ENCODE assay signal across 28 mouse cellular contexts in genomic region chrX:105773281-105773680, GRCm38 (mm10). TPM values are rescaled to one million over a fixed set of nuclear protein-coding genes. Genes with fewer than 3 reads are reported as not detected.
A peak's percentile ranks its signal among the peaks of the same experiment; 100 is the strongest.
DNase-seq lines count a peak whose midpoint lies in the region; ATAC-seq and TF ChIP-seq lines count a peak whose summit lies in the region.
"Had no signal": no experiment of that assay in that cellular context is flagged by ENCODE, and none has a peak within 500 bp of the region (broad histone marks: within the 10 kb centered on the region; RNA-seq: fewer than 3 reads in every experiment).

No protein-coding gene starts in this region.

- no peak overlapping the region for H3K4me2 ChIP-seq in heart, embryonic 12.5 days
- no peak overlapping the region for H3K4me2 ChIP-seq in heart, embryonic 14.5 days (ENCODE audit: low read length)
- H3K4me2 ChIP-seq in intestine, embryonic 14.5 days (ENCODE audit: low read length): no peak overlapping the region
- H3K4me2 ChIP-seq in intestine, embryonic 16.5 days (ENCODE audit: low read depth, low read length): no peak overlapping the region
- H3K4me2 ChIP-seq in forebrain, embryonic 13.5 days: no peak overlapping the region
- H3K4me2 ChIP-seq: embryonic facial prominence, embryonic 13.5 days; forebrain, embryonic 12.5 days; hindbrain, embryonic 12.5 days; hindbrain, embryonic 15.5 days; intestine, embryonic 15.5 days had no signal

- H3K9ac ChIP-seq in heart, embryonic 12.5 days: no peak overlapping the region
- H3K9ac ChIP-seq in heart, embryonic 14.5 days (ENCODE audit: low read length): no peak overlapping the region
- H3K9ac ChIP-seq in intestine, embryonic 14.5 days (ENCODE audit: low read length): no peak overlapping the region
- no peak overlapping the region for H3K9ac ChIP-seq in intestine, embryonic 16.5 days (ENCODE audit: low read depth, low read length)
- no peak overlapping the region for H3K9ac ChIP-seq in forebrain, embryonic 13.5 days
- H3K9ac ChIP-seq: embryonic facial prominence, embryonic 13.5 days; forebrain, embryonic 12.5 days; hindbrain, embryonic 12.5 days; hindbrain, embryonic 15.5 days; intestine, embryonic 15.5 days had no signal

- H3K27ac ChIP-seq in heart, embryonic 12.5 days (ENCODE audit: poor library complexity, severe bottlenecking): no peak overlapping the region
- H3K27ac ChIP-seq in heart, embryonic 14.5 days (replicated peaks in 1 of 2; ENCODE audit: control insufficient read depth in 1 of 2, insufficient read depth in 1 of 2, low read depth in 2 of 2, low read length in 2 of 2): peak overlapping the region; percentile 22 to 28; a peak in 2 of 4 replicates
- no peak overlapping the region for H3K27ac ChIP-seq in heart, embryonic 10.5 days
- H3K27ac ChIP-seq in intestine, embryonic 14.5 days (ENCODE audit: low read depth): no peak overlapping the region
- no peak overlapping the region for H3K27ac ChIP-seq in intestine, embryonic 16.5 days (ENCODE audit: low read length)
- H3K27ac ChIP-seq in olfactory bulb, adult 2 months (ENCODE audit: insufficient read depth, low read depth, low read length): peak overlapping the region; percentile 73
- no peak overlapping the region for H3K27ac ChIP-seq in forebrain, embryonic 13.5 days
- H3K27ac ChIP-seq: embryonic facial prominence, embryonic 10.5 days; embryonic facial prominence, embryonic 13.5 days; forebrain, embryonic 12.5 days; hindbrain, embryonic 12.5 days; hindbrain, embryonic 15.5 days; intestine, embryonic 15.5 days had no signal

- H3K9me3 ChIP-seq in heart, embryonic 12.5 days (replicated peaks): no peaks in the 10 kb centered on the region
- no peaks in the 10 kb centered on the region for H3K9me3 ChIP-seq in heart, embryonic 14.5 days (ENCODE audit: control insufficient read depth, low read length)
- no peaks in the 10 kb centered on the region for H3K9me3 ChIP-seq in heart, embryonic 10.5 days
- H3K9me3 ChIP-seq in intestine, embryonic 14.5 days (ENCODE audit: control insufficient read depth, low read length): no peaks in the 10 kb centered on the region
- no peaks in the 10 kb centered on the region for H3K9me3 ChIP-seq in intestine, embryonic 16.5 days (ENCODE audit: control insufficient read depth, low read length)
- H3K9me3 ChIP-seq in forebrain, embryonic 13.5 days (replicated peaks): no peaks in the 10 kb centered on the region
- H3K9me3 ChIP-seq: embryonic facial prominence, embryonic 10.5 days; embryonic facial prominence, embryonic 13.5 days; forebrain, embryonic 12.5 days; hindbrain, embryonic 12.5 days; hindbrain, embryonic 15.5 days; intestine, embryonic 15.5 days had no signal

- H3K36me3 ChIP-seq in heart, embryonic 12.5 days: no peaks in the 10 kb centered on the region
- no peaks in the 10 kb centered on the region for H3K36me3 ChIP-seq in heart, embryonic 14.5 days (ENCODE audit: control insufficient read depth, insufficient read depth, low read length)
- no peaks in the 10 kb centered on the region for H3K36me3 ChIP-seq in heart, embryonic 10.5 days
- no peaks in the 10 kb centered on the region for H3K36me3 ChIP-seq in intestine, embryonic 14.5 days (ENCODE audit: control insufficient read depth, insufficient read depth, low read length)
- no peaks in the 10 kb centered on the region for H3K36me3 ChIP-seq in intestine, embryonic 16.5 days (ENCODE audit: control insufficient read depth, insufficient read depth, low read length)
- no peaks in the 10 kb centered on the region for H3K36me3 ChIP-seq in forebrain, embryonic 13.5 days (ENCODE audit: poor library complexity, severe bottlenecking)
- H3K36me3 ChIP-seq: embryonic facial prominence, embryonic 10.5 days; embryonic facial prominence, embryonic 13.5 days; forebrain, embryonic 12.5 days; hindbrain, embryonic 12.5 days; hindbrain, embryonic 15.5 days; intestine, embryonic 15.5 days had no signal

- 54% methylated on average over 5 of the region's 5 CpGs for WGBS in heart, embryonic 12.5 days
- WGBS in heart, embryonic 14.5 days: 56% methylated on average over 5 of the region's 5 CpGs
- WGBS in heart, embryonic 10.5 days: 71% methylated on average over 5 of the region's 5 CpGs
- WGBS in intestine, embryonic 14.5 days: 81% methylated on average over 5 of the region's 5 CpGs
- 88% methylated on average over 5 of the region's 5 CpGs for WGBS in intestine, embryonic 16.5 days
- WGBS in olfactory bulb, adult 2 months: 49% methylated on average over 5 of the region's 5 CpGs
- WGBS in forebrain, embryonic 13.5 days: 88% methylated on average over 5 of the region's 5 CpGs

- no peak for TF ChIP-seq CTCF in olfactory bulb, adult 2 months (IDR thresholded peaks at IDR 0.05; ENCODE audit: insufficient read depth, low read depth, low read length)

- 0 out of 2 replicates have a peak, but pooled peaks cover under 1% of the 10 kb centered on the region for H3K27me3 ChIP-seq in heart, embryonic 12.5 days (replicated peaks)
- H3K27me3 ChIP-seq in heart, embryonic 14.5 days (ENCODE audit: control insufficient read depth, insufficient read depth, low read length): no peaks in the 10 kb centered on the region
- H3K27me3 ChIP-seq in heart, embryonic 10.5 days (ENCODE audit: insufficient read depth, poor library complexity, severe bottlenecking): peaks cover 6% of the 10 kb centered on the region; the same call in 1 of the 2 replicates
- H3K27me3 ChIP-seq in intestine, embryonic 14.5 days (replicated peaks; ENCODE audit: control insufficient read depth, insufficient read depth, low read length): peaks cover 6% of the 10 kb centered on the region; the same call in 1 of the 2 replicates
- 0 out of 2 replicates have a peak, but pooled peaks cover 4% of the 10 kb centered on the region for H3K27me3 ChIP-seq in intestine, embryonic 16.5 days (replicated peaks; ENCODE audit: control insufficient read depth, insufficient read depth, low read length)
- H3K27me3 ChIP-seq in forebrain, embryonic 13.5 days: 0 out of 2 replicates have a peak, but pooled peaks cover under 1% of the 10 kb centered on the region
- H3K27me3 ChIP-seq: intestine, embryonic 15.5 days had no signal

- DNase-seq in heart, adult 11 months: peak; percentile 96
- DNase-seq in heart, embryonic 10.5 days (ENCODE audit: low spot score): no peak
- peak; percentile 18 for DNase-seq in intestine, embryonic 14.5 days (ENCODE audit: low spot score)
- DNase-seq: adrenal gland, adult 8-10 months; adrenal gland, postnatal 25 days; cerebellum, adult 11-12 months; cerebellum, adult 8-10 months; cerebellum, postnatal 10 days; cerebellum, postnatal 36 days; embryo, embryonic 11 days; gastrocnemius, postnatal 10 days; gastrocnemius, postnatal 36 days; kidney, adult 18-20 months; kidney, adult 9 months had no signal

- no peak for ATAC-seq in heart, embryonic 12.5 days (ENCODE audit: insufficient number of reproducible peaks, low FRiP score)
- no peak for ATAC-seq in heart, embryonic 14.5 days (ENCODE audit: insufficient number of reproducible peaks, insufficient read depth, low FRiP score, low read depth)
- no peak for ATAC-seq in intestine, embryonic 14.5 days (replicated peaks; ENCODE audit: low FRiP score, low TSS enrichment, low read depth)
- ATAC-seq in intestine, embryonic 16.5 days: no peak
- ATAC-seq in forebrain, embryonic 13.5 days: no peak
- ATAC-seq: activated CD4-positive, CD25-positive, alpha-beta regulatory T cell, adult 4 months; forebrain, embryonic 16.5 days; intestine, embryonic 15.5 days had no signal

- no peak overlapping the region for H3K4me3 ChIP-seq in heart, embryonic 12.5 days
- no peak overlapping the region for H3K4me3 ChIP-seq in heart, embryonic 14.5 days (ENCODE audit: control insufficient read depth in 1 of 2, insufficient read depth in 1 of 2, low read depth in 1 of 2, low read length in 2 of 2)
- no peak overlapping the region for H3K4me3 ChIP-seq in heart, embryonic 10.5 days
- H3K4me3 ChIP-seq in intestine, embryonic 14.5 days (ENCODE audit: low read depth, low read length): no peak overlapping the region
- no peak overlapping the region for H3K4me3 ChIP-seq in intestine, embryonic 16.5 days (ENCODE audit: low read length)
- no peak overlapping the region for H3K4me3 ChIP-seq in olfactory bulb, adult 2 months (ENCODE audit: insufficient read depth, low read depth, low read length)
- H3K4me3 ChIP-seq in forebrain, embryonic 13.5 days: no peak overlapping the region
- H3K4me3 ChIP-seq: embryonic facial prominence, embryonic 10.5 days; embryonic facial prominence, embryonic 13.5 days; erythroblast, embryonic 14.5 days; forebrain, embryonic 12.5 days; hindbrain, embryonic 12.5 days; hindbrain, embryonic 15.5 days; intestine, embryonic 15.5 days had no signal

- no peak for TF ChIP-seq POLR2A in olfactory bulb, adult 2 months (IDR thresholded peaks at IDR 0.05; ENCODE audit: insufficient read depth, low read depth, low read length)

- H3K4me1 ChIP-seq in heart, embryonic 12.5 days (replicated peaks): peaks cover 6% of the 10 kb centered on the region; the same call in 1 of the 2 replicates
- peaks cover 6% of the 10 kb centered on the region in 2 experiments; a peak in 2 of 4 replicates for H3K4me1 ChIP-seq in heart, embryonic 14.5 days (ENCODE audit: control insufficient read depth in 2 of 2, insufficient read depth in 2 of 2, low read length in 2 of 2)
- peaks cover 3% of the 10 kb centered on the region; the same call in 1 of the 2 replicates for H3K4me1 ChIP-seq in heart, embryonic 10.5 days
- no peaks in the 10 kb centered on the region for H3K4me1 ChIP-seq in intestine, embryonic 14.5 days (replicated peaks; ENCODE audit: control insufficient read depth, insufficient read depth, low read length)
- no peaks in the 10 kb centered on the region for H3K4me1 ChIP-seq in intestine, embryonic 16.5 days (ENCODE audit: control insufficient read depth, insufficient read depth, low read length)
- H3K4me1 ChIP-seq in olfactory bulb, adult 2 months (ENCODE audit: control insufficient read depth, insufficient read depth, low read length): 0 out of 2 replicates have a peak, but pooled peaks cover 3% of the 10 kb centered on the region
- no peaks in the 10 kb centered on the region for H3K4me1 ChIP-seq in forebrain, embryonic 13.5 days
- H3K4me1 ChIP-seq: embryonic facial prominence, embryonic 10.5 days; embryonic facial prominence, embryonic 13.5 days; forebrain, embryonic 12.5 days; hindbrain, embryonic 12.5 days; hindbrain, embryonic 15.5 days; intestine, embryonic 15.5 days had no signal

RNA-seq across cellular contexts. Expression of gene Fgf16, which starts 9.2 kb away (rescaled TPM):
- not detected in 2 replicates for polyA plus RNA-seq in heart, embryonic 12.5 days (2016; fragmentation: Nextera tagmentation; extraction: Ambion mirVana)
- 0.12 and 0.16 TPM in 2 replicates for polyA plus RNA-seq in heart, embryonic 14.5 days (2014; fragmentation: Nextera tagmentation; extraction: Ambion mirVana)
- 0.09 TPM in 1 of 2 replicates, not detected in the other for polyA plus RNA-seq in heart, embryonic 10.5 days (2016; fragmentation: Nextera tagmentation; extraction: Ambion mirVana)
- not detected in 2 replicates for polyA plus RNA-seq in intestine, embryonic 14.5 days (2014; fragmentation: Nextera tagmentation; extraction: Ambion mirVana)
- polyA plus RNA-seq in intestine, embryonic 16.5 days (2015; fragmentation: Nextera tagmentation; extraction: Ambion mirVana): not detected in 2 replicates
- polyA plus RNA-seq in olfactory bulb, adult 2 months (2012; ENCODE audit: insufficient read depth, insufficient read length, low replicate concordance, missing spikeins): not detected in 2 replicates
- not detected in 2 replicates for polyA plus RNA-seq in forebrain, embryonic 13.5 days (2015; fragmentation: Nextera tagmentation; extraction: Ambion mirVana)
- polyA plus RNA-seq: erythroblast, embryonic 14.5 days; forebrain, embryonic 12.5 days; forebrain, embryonic 16.5 days; hindbrain, embryonic 15.5 days had no signal

Comparison
In these comparisons a context has a peak if more than half of its experiments do, and no peak if none do; other contexts are left out.
1. H3K27ac ChIP-seq: peak in heart, embryonic 14.5 days (2 of 2) and olfactory bulb, adult 2 months (single experiment); none in heart, embryonic 12.5 days (single experiment), heart, embryonic 10.5 days (single experiment), intestine, embryonic 14.5 days (single experiment), intestine, embryonic 16.5 days (single experiment) and forebrain, embryonic 13.5 days (single experiment).